Mouse (Mus musculus) frontal cortex, adult 2 months (tissue): ENCODE data around the gene Dnase1l3. TPM values are rescaled to one million over a fixed set of nuclear protein-coding genes. Genes with fewer than 3 reads are reported as not detected.
A peak's percentile ranks its signal among the peaks of the same experiment; 100 is the strongest.
"Not testable (repeated sequence)": the region's sequence is repeated elsewhere in the genome, so short reads cannot be mapped to it uniquely, and the experiment has no call there.

Experiments
- DNase-seq, 2 experiments: peaks; one replicate each; pipeline ENCODE4 v3.0.0; 2022; ENCODE audit warnings: low spot score in 1 of 2; ENCODE audit errors: extremely low spot score in 1 of 2
- polyA plus RNA-seq: library from polyadenylated mRNA; depleted of rRNA; stranded (reverse); fragments of >200 nt; gene quantifications from 2 replicates; pipeline ENCODE4 v1.2.3, GENCODE M21; 2012

Gene Dnase1l3
- polyA plus RNA-seq, 1 experiment = 0.08 TPM

GRCm38 (mm10) chr14:8016276-8016675, 21.9 kb upstream of the Dnase1l3 start:
- no peak for DNase-seq

GRCm38 (mm10) chr14:8015756-8016155, 21.4 kb upstream of the Dnase1l3 start:
- no peak for DNase-seq

GRCm38 (mm10) chr14:8011938-8012337, 17.6 kb upstream of the Dnase1l3 start:
- no peak for DNase-seq

- DNase-seq = no peak
These were observed 16.9 kb upstream of the Dnase1l3 start for GRCm38 (mm10) chr14:8011297-8011696.

- DNase-seq = peak in 1 of 2 experiments; percentile 31
These were observed 13.6 kb upstream of the Dnase1l3 start for GRCm38 (mm10) chr14:8007923-8008322.

GRCm38 (mm10) chr14:8007486-8007885, 13.1 kb upstream of the Dnase1l3 start:
- no peak for DNase-seq

- no peak for DNase-seq
These were observed 12.7 kb upstream of the Dnase1l3 start for GRCm38 (mm10) chr14:8007084-8007483.

- DNase-seq = not testable (repeated sequence)
These were observed 11.7 kb upstream of the Dnase1l3 start for GRCm38 (mm10) chr14:8006061-8006460.

GRCm38 (mm10) chr14:8003727-8004670, 9.6 kb upstream of the Dnase1l3 start:
- peak in 1 of 2 experiments; percentile 28 for DNase-seq

- DNase-seq = peak in 1 of 2 experiments; percentile 71
These were observed 8.8 kb upstream of the Dnase1l3 start for GRCm38 (mm10) chr14:8003093-8003670.

- DNase-seq = peak; percentile 70 to 91
These were observed 8.2 kb upstream of the Dnase1l3 start, which contains the start of gene Abhd6 for GRCm38 (mm10) chr14:8002432-8003092. Abhd6 (plus strand) TSS chr14:8002902.

GRCm38 (mm10) chr14:8000831-8001685, 6.7 kb upstream of the Dnase1l3 start:
- DNase-seq = peak; percentile 52 to 71

GRCm38 (mm10) chr14:8000247-8000646, 5.9 kb upstream of the Dnase1l3 start:
- no peak for DNase-seq

- DNase-seq = no peak
These were observed 5.1 kb upstream of the Dnase1l3 start for GRCm38 (mm10) chr14:7999435-7999834.

- no peak for DNase-seq
These were observed 4.7 kb upstream of the Dnase1l3 start for GRCm38 (mm10) chr14:7999030-7999429.

- DNase-seq = peak; percentile 82 to 97
These were observed 2.9 kb upstream of the Dnase1l3 start for GRCm38 (mm10) chr14:7997255-7997696.

GRCm38 (mm10) chr14:7992158-7992557, 2.2 kb downstream of the Dnase1l3 start:
- DNase-seq = no peak

GRCm38 (mm10) chr14:7991108-7991776, 3.1 kb downstream of the Dnase1l3 start:
- DNase-seq = no peak

GRCm38 (mm10) chr14:7989961-7990360, 4.4 kb downstream of the Dnase1l3 start:
- DNase-seq = no peak

GRCm38 (mm10) chr14:7989371-7989770, 5.0 kb downstream of the Dnase1l3 start:
- DNase-seq = no peak
